ENCODE assay signal across 8 mouse cellular contexts in genomic region chr12:59011844-59012709, GRCm38 (mm10). TPM values are rescaled to one million over a fixed set of nuclear protein-coding genes. Genes with fewer than 3 reads are reported as not detected.
DNase-seq lines count a peak whose midpoint lies in the region; ATAC-seq and TF ChIP-seq lines count a peak whose summit lies in the region.

TSS of gene Sec23a (minus strand) at chr12:59012017.

- under 1% methylated on average over 39 of the region's 48 CpGs for WGBS in forebrain, embryonic 13.5 days
- WGBS in large intestine, adult 2 months = under 1% methylated on average over 48 of the region's 48 CpGs
- whole genome bisulfite sequencing in liver, postnatal 0 days (ENCODE audit: insufficient replicate concordance) = under 1% methylated on average over 48 of the region's 48 CpGs
- whole genome bisulfite sequencing in neural tube, embryonic 14.5 days = under 1% methylated on average over 48 of the region's 48 CpGs

- H3K9ac ChIP-seq in forebrain, embryonic 13.5 days = peak within 1 kb of the TSS; percentile 81
- peak within 1 kb of the TSS; percentile 83 for H3K9ac ChIP-seq in liver, postnatal 0 days (replicated peaks)
- H3K9ac ChIP-seq in neural tube, embryonic 14.5 days (replicated peaks; ENCODE audit: low read depth, low read length) = peak within 1 kb of the TSS; percentile 84

- H3K27me3 ChIP-seq in E14TG2a.4 (ENCODE audit: insufficient read depth, low read length) = no peaks in the 10 kb centered on the region
- H3K27me3 ChIP-seq in forebrain, embryonic 13.5 days = no peaks in the 10 kb centered on the region
- no peaks in the 10 kb centered on the region for H3K27me3 ChIP-seq in liver, postnatal 0 days (ENCODE audit: insufficient read depth, low read length)
- H3K27me3 ChIP-seq in neural tube, embryonic 14.5 days (ENCODE audit: control insufficient read depth, insufficient read depth, low read length) = no peaks in the 10 kb centered on the region

- DNase-seq in c-Kit-positive CD71-positive TER-119-positive erythroid progenitor cells, embryonic 14.5 days (ENCODE audit: low spot score) = peak; percentile 99
- DNase-seq in heart, postnatal 10 days = peak; percentile 99
- peak; percentile 89 for DNase-seq in large intestine, adult 2 months (ENCODE audit: low read depth, low spot score)
- DNase-seq in liver, postnatal 0 days = peak; percentile 100
- DNase-seq in testis, postnatal 10 days (ENCODE audit: low spot score) = peak; percentile 100

- ATAC-seq in forebrain, embryonic 13.5 days = peak; percentile 96
- peak; percentile 94 for ATAC-seq in liver, postnatal 0 days
- ATAC-seq in neural tube, embryonic 14.5 days (ENCODE audit: low read depth) = peak; percentile 96

- H3K4me3 ChIP-seq in E14TG2a.4 (replicated peaks; ENCODE audit: low read length) = peak within 1 kb of the TSS; percentile 95
- H3K4me3 ChIP-seq in forebrain, embryonic 13.5 days = peak within 1 kb of the TSS; percentile 76
- peak within 1 kb of the TSS; percentile 77 for H3K4me3 ChIP-seq in liver, postnatal 0 days (ENCODE audit: low read depth, low read length)
- peak within 1 kb of the TSS; percentile 81 for H3K4me3 ChIP-seq in neural tube, embryonic 14.5 days (ENCODE audit: low read depth, low read length)

- peaks cover 25% of the 10 kb centered on the region for H3K4me1 ChIP-seq in E14TG2a.4 (replicated peaks; ENCODE audit: low read depth, low read length)
- peaks cover 23% of the 10 kb centered on the region for H3K4me1 ChIP-seq in forebrain, embryonic 13.5 days
- peaks cover 10% of the 10 kb centered on the region for H3K4me1 ChIP-seq in liver, postnatal 0 days (ENCODE audit: insufficient read depth)
- peaks cover 16% of the 10 kb centered on the region; the same call in 1 of the 2 replicates for H3K4me1 ChIP-seq in neural tube, embryonic 14.5 days (ENCODE audit: control insufficient read depth, insufficient read depth, low read length)

- peak within 1 kb of the TSS; percentile 80 for H3K27ac ChIP-seq in forebrain, embryonic 13.5 days
- peak within 1 kb of the TSS; percentile 98 for H3K27ac ChIP-seq in liver, postnatal 0 days (ENCODE audit: low read depth)
- peak within 1 kb of the TSS; percentile 88 for H3K27ac ChIP-seq in neural tube, embryonic 14.5 days (ENCODE audit: low read depth, low read length)

- no peak for TF ChIP-seq CTCF in E14TG2a.4 (conservative IDR thresholded peaks at IDR 0.05; ENCODE audit: low read length)
- TF ChIP-seq CTCF in liver, postnatal 0 days (IDR thresholded peaks at IDR 0.05; ENCODE audit: low read depth) = no peak

- TF ChIP-seq EP300 in liver, postnatal 0 days (IDR thresholded peaks at IDR 0.05; ENCODE audit: low read depth) = peak; percentile 60; the same call in 1 of the 2 replicates

- H3K36me3 ChIP-seq in E14TG2a.4 (ENCODE audit: insufficient read depth, low read length) = peaks cover 39% of the 10 kb centered on the region
- H3K36me3 ChIP-seq in forebrain, embryonic 13.5 days (ENCODE audit: poor library complexity, severe bottlenecking) = peaks cover 3% of the 10 kb centered on the region
- H3K36me3 ChIP-seq in liver, postnatal 0 days (replicated peaks; ENCODE audit: insufficient read depth, low read length) = 0 out of 2 replicates have a peak, but pooled peaks cover 7% of the 10 kb centered on the region
- 0 out of 2 replicates have a peak, but pooled peaks cover 3% of the 10 kb centered on the region for H3K36me3 ChIP-seq in neural tube, embryonic 14.5 days (ENCODE audit: control insufficient read depth, insufficient read depth, low read length)

- intact Hi-C loops in heart, postnatal 10 days (cut with DNase I) = loop anchor here (2.0 to 5.0 kb wide), 3 partner anchors 55 to 205 kb away; partner anchors contain the start of genes Fbxo33 and Pnn

- H3K9me3 ChIP-seq in E14TG2a.4 (ENCODE audit: low read length) = no peaks in the 10 kb centered on the region
- no peaks in the 10 kb centered on the region for H3K9me3 ChIP-seq in forebrain, embryonic 13.5 days (replicated peaks)
- H3K9me3 ChIP-seq in liver, postnatal 0 days (ENCODE audit: low read length) = no peaks in the 10 kb centered on the region
- no peaks in the 10 kb centered on the region for H3K9me3 ChIP-seq in neural tube, embryonic 14.5 days (ENCODE audit: control insufficient read depth, low read length)

- peak within 1 kb of the TSS; percentile 88 for H3K4me2 ChIP-seq in forebrain, embryonic 13.5 days
- peak within 1 kb of the TSS; percentile 80 for H3K4me2 ChIP-seq in liver, postnatal 0 days (ENCODE audit: low read depth, low read length)
- peak within 1 kb of the TSS; percentile 87 for H3K4me2 ChIP-seq in neural tube, embryonic 14.5 days (ENCODE audit: low read depth, low read length)

RNA-seq across cellular contexts. Expression of gene Sec23a, which starts in this region (rescaled TPM):
- 81.3 and 85.9 TPM in 2 replicates for polyA plus RNA-seq in forebrain, embryonic 13.5 days (2015; fragmentation: Nextera tagmentation; extraction: Ambion mirVana)
- total RNA-seq in heart, postnatal 10 days (2021) = 10 to 100 TPM; 47.6 to 49.5 TPM
- 27.1 and 59.6 TPM in 2 replicates for polyA plus RNA-seq in large intestine, adult 2 months (2012; rRNA removed)
- 43.2 and 48.4 TPM in 2 replicates for polyA plus RNA-seq in liver, postnatal 0 days (2015; fragmentation: Nextera tagmentation; extraction: Ambion mirVana)
- 127 and 139 TPM in 2 replicates for polyA plus RNA-seq in neural tube, embryonic 14.5 days (2014; fragmentation: Nextera tagmentation; extraction: Ambion mirVana)

Comparison
In these comparisons a context has a peak if more than half of its experiments do, and no peak if none do; other contexts are left out.
1. Peak in every context shown above with its lines: DNase-seq, ATAC-seq, H3K4me3 ChIP-seq and H3K27ac ChIP-seq.